Mouse (Mus musculus): ENCODE data around the gene Slc35d2. TPM values are rescaled to one million over a fixed set of nuclear protein-coding genes. Genes with fewer than 3 reads are reported as not detected.
"Not testable (repeated sequence)": the region's sequence is repeated elsewhere in the genome, so short reads cannot be mapped to it uniquely, and the experiment has no call there.

The Slc35d2 gene
- polyA plus RNA-seq, 1 experiment: 2.5 TPM

GRCm38 (mm10) chr13:64064276-64064675 lies 64.9 kb downstream of the Slc35d2 start:
- H3K4me3 ChIP-seq: no peak overlapping the region
- no peaks in the 10 kb centered on the region for H3K79me2 ChIP-seq (ENCODE audit: control insufficient read depth, insufficient read depth)
- no peak for TF ChIP-seq CEBPB (IDR thresholded peaks at IDR 0.05; ENCODE audit: insufficient read depth, poor library complexity, severe bottlenecking)
- no peak for TF ChIP-seq POLR2AphosphoS2 (IDR thresholded peaks at IDR 0.05; ENCODE audit: insufficient read length, low read depth)
- no peak for TF ChIP-seq E2F4 (IDR thresholded peaks at IDR 0.05; ENCODE audit: insufficient read depth)
- no peak for TF ChIP-seq REST (IDR thresholded peaks at IDR 0.05; ENCODE audit: insufficient read depth, insufficient read length)
- no peak for TF ChIP-seq TCF3 (IDR thresholded peaks at IDR 0.05; ENCODE audit: insufficient read length, low read depth)
- TF ChIP-seq POLR2A (IDR thresholded peaks at IDR 0.05; ENCODE audit: insufficient read length, low read depth): no peak
- TF ChIP-seq MYOD1 (IDR thresholded peaks at IDR 0.05; ENCODE audit: control insufficient read depth in 1 of 3, insufficient read length in 2 of 3, low read depth in 2 of 3): no peak
- no peak for TF ChIP-seq MYOG (IDR thresholded peaks at IDR 0.05; ENCODE audit: control insufficient read depth in 1 of 3, insufficient read depth in 1 of 3, insufficient read length in 2 of 3, low read depth in 2 of 3)
- TF ChIP-seq USF1 (IDR thresholded peaks at IDR 0.05; ENCODE audit: low read depth): no peak
- no peak for TF ChIP-seq TCF12 (IDR thresholded peaks at IDR 0.05; ENCODE audit: insufficient read depth, poor library complexity, severe bottlenecking)
- TF ChIP-seq MAX (IDR thresholded peaks at IDR 0.05; ENCODE audit: low read depth): no peak
- no peak for TF ChIP-seq SRF (IDR thresholded peaks at IDR 0.05; ENCODE audit: control insufficient read depth, insufficient read length, low read depth)
- no peak overlapping the region for H3ac ChIP-seq (ENCODE audit: control insufficient read depth, insufficient read length)
- H3K27me3 ChIP-seq (ENCODE audit: control insufficient read depth, insufficient read depth, insufficient read length): no peaks in the 10 kb centered on the region
- H3K36me3 ChIP-seq (ENCODE audit: control insufficient read depth, insufficient read depth): no peaks in the 10 kb centered on the region
- no peak overlapping the region for H3K4me2 ChIP-seq (ENCODE audit: low read depth)

- Histone ChIP-seq H3K79me2 (ENCODE audit: control insufficient read depth, insufficient read depth) (no peaks in the 10 kb centered on the region), H3K36me3 (ENCODE audit: control insufficient read depth, insufficient read depth) (no peaks in the 10 kb centered on the region), H3ac (ENCODE audit: control insufficient read depth, insufficient read length) (no peak overlapping the region), H3K27me3 (ENCODE audit: control insufficient read depth, insufficient read depth, insufficient read length) (no peaks in the 10 kb centered on the region), H3K4me2 (ENCODE audit: low read depth) (no peak overlapping the region), H3K4me3 (no peak overlapping the region)
- no peak for TF ChIP-seq POLR2AphosphoS2 (IDR thresholded peaks at IDR 0.05; ENCODE audit: insufficient read length, low read depth)
- no peak for TF ChIP-seq REST (IDR thresholded peaks at IDR 0.05; ENCODE audit: insufficient read depth, insufficient read length)
- no peak for TF ChIP-seq E2F4 (IDR thresholded peaks at IDR 0.05; ENCODE audit: insufficient read depth)
- no peak for TF ChIP-seq CEBPB (IDR thresholded peaks at IDR 0.05; ENCODE audit: insufficient read depth, poor library complexity, severe bottlenecking)
- TF ChIP-seq USF1 (IDR thresholded peaks at IDR 0.05; ENCODE audit: low read depth): no peak
- TF ChIP-seq MYOD1 (IDR thresholded peaks at IDR 0.05; ENCODE audit: control insufficient read depth in 1 of 3, insufficient read length in 2 of 3, low read depth in 2 of 3): no peak
- no peak for TF ChIP-seq POLR2A (IDR thresholded peaks at IDR 0.05; ENCODE audit: insufficient read length, low read depth)
- TF ChIP-seq TCF3 (IDR thresholded peaks at IDR 0.05; ENCODE audit: insufficient read length, low read depth): no peak
- TF ChIP-seq MYOG (IDR thresholded peaks at IDR 0.05; ENCODE audit: control insufficient read depth in 1 of 3, insufficient read depth in 1 of 3, insufficient read length in 2 of 3, low read depth in 2 of 3): no peak
- TF ChIP-seq SRF (IDR thresholded peaks at IDR 0.05; ENCODE audit: control insufficient read depth, insufficient read length, low read depth): no peak
- no peak for TF ChIP-seq TCF12 (IDR thresholded peaks at IDR 0.05; ENCODE audit: insufficient read depth, poor library complexity, severe bottlenecking)
Measured at GRCm38 (mm10) chr13:64060935-64061506, 68.1 kb downstream of the Slc35d2 start.

GRCm38 (mm10) chr13:64053959-64054358 lies 75.2 kb downstream of the Slc35d2 start:
- H3K36me3 ChIP-seq (ENCODE audit: control insufficient read depth, insufficient read depth): no peaks in the 10 kb centered on the region

GRCm38 (mm10) chr13:64052281-64052680 lies 76.9 kb downstream of the Slc35d2 start:
- H3K79me2 ChIP-seq (ENCODE audit: control insufficient read depth, insufficient read depth); H3K36me3 ChIP-seq (ENCODE audit: control insufficient read depth, insufficient read depth); H3K27me3 ChIP-seq (ENCODE audit: control insufficient read depth, insufficient read depth, insufficient read length): not testable (repeated sequence)

More at GRCm38 (mm10) chr13:64053959-64054358, 75.2 kb downstream of the Slc35d2 start:
- Histone ChIP-seq H3K4me3 (no peak overlapping the region), H3K27me3 (ENCODE audit: control insufficient read depth, insufficient read depth, insufficient read length) (no peaks in the 10 kb centered on the region), H3ac (ENCODE audit: control insufficient read depth, insufficient read length) (no peak overlapping the region), H3K4me2 (ENCODE audit: low read depth) (no peak overlapping the region), H3K79me2 (ENCODE audit: control insufficient read depth, insufficient read depth) (no peaks in the 10 kb centered on the region)
- no peak for TF ChIP-seq MYOG (IDR thresholded peaks at IDR 0.05; ENCODE audit: control insufficient read depth in 1 of 3, insufficient read depth in 1 of 3, insufficient read length in 2 of 3, low read depth in 2 of 3)
- no peak for TF ChIP-seq CEBPB (IDR thresholded peaks at IDR 0.05; ENCODE audit: insufficient read depth, poor library complexity, severe bottlenecking)
- TF ChIP-seq MAX (IDR thresholded peaks at IDR 0.05; ENCODE audit: low read depth): no peak
- no peak for TF ChIP-seq TCF12 (IDR thresholded peaks at IDR 0.05; ENCODE audit: insufficient read depth, poor library complexity, severe bottlenecking)
- no peak for TF ChIP-seq SRF (IDR thresholded peaks at IDR 0.05; ENCODE audit: control insufficient read depth, insufficient read length, low read depth)
- no peak for TF ChIP-seq MYOD1 (IDR thresholded peaks at IDR 0.05; ENCODE audit: control insufficient read depth in 1 of 3, insufficient read length in 2 of 3, low read depth in 2 of 3)
- TF ChIP-seq USF1 (IDR thresholded peaks at IDR 0.05; ENCODE audit: low read depth): no peak
- TF ChIP-seq POLR2AphosphoS2 (IDR thresholded peaks at IDR 0.05; ENCODE audit: insufficient read length, low read depth): no peak

GRCm38 (mm10) chr13:64050895-64051294 lies 78.3 kb downstream of the Slc35d2 start:
- no peak for TF ChIP-seq USF1 (IDR thresholded peaks at IDR 0.05; ENCODE audit: low read depth)
- no peak for TF ChIP-seq POLR2A (IDR thresholded peaks at IDR 0.05; ENCODE audit: insufficient read length, low read depth)
- TF ChIP-seq POLR2AphosphoS2 (IDR thresholded peaks at IDR 0.05; ENCODE audit: insufficient read length, low read depth): no peak
- TF ChIP-seq CEBPB (IDR thresholded peaks at IDR 0.05; ENCODE audit: insufficient read depth, poor library complexity, severe bottlenecking): no peak
- no peak for TF ChIP-seq MYOD1 (IDR thresholded peaks at IDR 0.05; ENCODE audit: control insufficient read depth in 1 of 3, insufficient read length in 2 of 3, low read depth in 2 of 3)
- TF ChIP-seq MAX (IDR thresholded peaks at IDR 0.05; ENCODE audit: low read depth): no peak
- no peak for TF ChIP-seq REST (IDR thresholded peaks at IDR 0.05; ENCODE audit: insufficient read depth, insufficient read length)
- TF ChIP-seq E2F4 (IDR thresholded peaks at IDR 0.05; ENCODE audit: insufficient read depth): no peak
- Histone ChIP-seq H3ac (ENCODE audit: control insufficient read depth, insufficient read length) (no peak overlapping the region), H3K79me2 (ENCODE audit: control insufficient read depth, insufficient read depth) (no peaks in the 10 kb centered on the region), H3K36me3 (ENCODE audit: control insufficient read depth, insufficient read depth) (no peaks in the 10 kb centered on the region), H3K27me3 (ENCODE audit: control insufficient read depth, insufficient read depth, insufficient read length) (no peaks in the 10 kb centered on the region), H3K4me2 (ENCODE audit: low read depth) (no peak overlapping the region), H3K4me3 (no peak overlapping the region)

More at GRCm38 (mm10) chr13:64052281-64052680, 76.9 kb downstream of the Slc35d2 start:
- not testable (repeated sequence) for H3ac ChIP-seq (ENCODE audit: control insufficient read depth, insufficient read length); H3K4me2 ChIP-seq (ENCODE audit: low read depth); H3K4me3 ChIP-seq

Measured in myocyte (in vitro differentiated cells).